Mouse (Mus musculus) R1 (cell line): ENCODE results near the gene Vmn2r70.

ENCODE experiments used
- DNase-seq: peaks from one replicate; pipeline ENCODE4 v3.0.0-alpha.2; 2018; ENCODE audit warnings: low read depth, low spot score

Vmn2r70 gene

GRCm38 (mm10) chr7:85569092-85569491 is at the start of gene Vmn2r70:
Vmn2r70 (minus strand) TSS chr7:85569192.
- DNase-seq: no peak

GRCm38 (mm10) chr7:85562787-85563186 is 6.2 kb downstream of the Vmn2r70 start, which contains the start of gene Vmn2r71:
Vmn2r71 (plus strand) TSS chr7:85563087.
- no peak for DNase-seq

- DNase-seq: peak; percentile 90
Observed at GRCm38 (mm10) chr7:85543118-85543517, 25.9 kb downstream of the Vmn2r70 start.

- peak; percentile 50 for DNase-seq
Observed at GRCm38 (mm10) chr7:85542108-85542507, 26.9 kb downstream of the Vmn2r70 start.
